Mouse (Mus musculus): ENCODE measurements around the gene H2-M9. TPM values are rescaled to one million over a fixed set of nuclear protein-coding genes. Genes with fewer than 3 reads are reported as not detected.

Gene H2-M9
- total RNA-seq (2021), result under 1 TPM in 1 of 2 experiments, not detected in 1; 0.28 TPM
- not detected in 2 replicates for polyA plus RNA-seq (2012; rRNA removed)
- long read RNA-seq, partial matches to known transcripts, result 0 of 2 reads
- long read RNA-seq, other reads (novel, unspliced or antisense), result 2 of 2 reads

DNA sequence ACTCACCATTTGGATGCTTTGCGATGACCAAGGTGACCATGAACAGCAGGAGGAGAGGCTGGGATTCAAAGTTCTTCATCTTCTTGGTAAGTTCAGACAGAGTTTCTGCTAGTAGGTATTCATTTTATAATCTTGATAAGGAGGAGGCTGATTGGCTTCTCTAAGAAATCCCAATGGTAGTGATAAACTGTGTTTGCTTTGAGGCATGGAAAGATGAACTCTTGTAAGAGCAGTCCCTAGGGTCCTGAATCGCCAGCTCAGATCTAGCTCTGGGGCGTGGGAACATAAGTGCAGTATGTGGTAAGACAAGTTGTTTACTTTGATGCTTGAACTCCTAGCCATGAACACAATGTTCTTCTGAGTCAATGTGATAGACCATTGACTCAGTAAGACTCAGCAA, at the start of gene H2-M9:
Gene H2-M9 (minus strand): TSS at position 101 of the 400 bp plus-strand sequence.
- no peak for DNase-seq

DNA sequence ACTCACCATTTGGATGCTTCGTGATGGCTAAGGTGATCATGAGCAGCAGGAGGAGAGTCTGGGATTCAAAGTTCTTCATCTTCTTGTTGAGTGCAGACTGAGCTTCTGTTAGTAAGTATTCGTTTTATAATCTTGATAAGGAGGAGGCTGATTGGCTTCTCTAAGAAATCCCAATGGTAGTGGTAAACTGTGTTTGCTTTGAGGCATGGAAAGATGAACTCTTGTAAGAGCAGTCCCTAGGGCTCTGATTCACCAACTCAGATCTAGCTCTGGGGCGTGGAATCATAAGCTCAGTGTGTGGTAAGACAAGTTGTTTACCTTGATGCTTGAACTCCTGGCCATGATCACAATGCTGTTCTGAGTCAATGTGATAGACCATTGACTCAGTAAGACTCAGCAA, 29.7 kb upstream of the H2-M9 start, which contains the start of gene H2-M1:
Gene H2-M1 (minus strand): TSS at position 101 of the 400 bp plus-strand sequence.
- DNase-seq, result no peak

Other genes with a start within 250 kb of the H2-M9 start
- gene H2-M10.4, start 180.3 kb downstream of the H2-M9 start, total RNA-seq (2021), result not detected
- not detected in 2 replicates for gene H2-M10.4, start 180.3 kb downstream of the H2-M9 start, polyA plus RNA-seq (2012; rRNA removed)
- gene H2-M11, start 95.6 kb downstream of the H2-M9 start, total RNA-seq (2021), result not detected
- gene H2-M11, start 95.6 kb downstream of the H2-M9 start, polyA plus RNA-seq (2012; rRNA removed), result not detected in 2 replicates
- not detected for gene H2-M1, start 29.6 kb upstream of the H2-M9 start, total RNA-seq (2021)
- not detected in 2 replicates for gene H2-M1, start 29.6 kb upstream of the H2-M9 start, polyA plus RNA-seq (2012; rRNA removed)
- not detected for gene H2-M10.5, start 130.2 kb upstream of the H2-M9 start, total RNA-seq (2021)
- gene H2-M10.5, start 130.2 kb upstream of the H2-M9 start, polyA plus RNA-seq (2012; rRNA removed), result not detected in 2 replicates
- gene H2-M10.6, start 169.5 kb upstream of the H2-M9 start, total RNA-seq (2021), result not detected
- gene H2-M10.6, start 169.5 kb upstream of the H2-M9 start, polyA plus RNA-seq (2012; rRNA removed), result not detected in 2 replicates
- 10 to 100 TPM; 49.1 to 54.6 TPM for gene Trim26, start 194.5 kb upstream of the H2-M9 start, total RNA-seq (2021)
- gene Trim26, start 194.5 kb upstream of the H2-M9 start, polyA plus RNA-seq (2012; rRNA removed), result 38.8 and 40.9 TPM in 2 replicates
- gene Trim15, start 224.5 kb upstream of the H2-M9 start, total RNA-seq (2021), result not detected
- not detected in 2 replicates for gene Trim15, start 224.5 kb upstream of the H2-M9 start, polyA plus RNA-seq (2012; rRNA removed)
- gene Trim10, start 226.9 kb upstream of the H2-M9 start, total RNA-seq (2021), result under 1 TPM; 0.12 to 0.14 TPM
- gene Trim10, start 226.9 kb upstream of the H2-M9 start, polyA plus RNA-seq (2012; rRNA removed), result 0.04 TPM in 1 of 2 replicates, not detected in the other
- 1 to 10 TPM in 1 of 2 experiments, under 1 TPM in 1; 0.23 to 1.3 TPM for gene Trim40, start 247.5 kb upstream of the H2-M9 start, total RNA-seq (2021)
- 0.33 and 0.86 TPM in 2 replicates for gene Trim40, start 247.5 kb upstream of the H2-M9 start, polyA plus RNA-seq (2012; rRNA removed)